Mouse (Mus musculus) hindbrain, embryonic 16.5 days (tissue): Measurements from ENCODE around the gene Fras1. TPM values are rescaled to one million over a fixed set of nuclear protein-coding genes. Genes with fewer than 3 reads are reported as not detected.

Source experiments
- ATAC-seq: fragments of 200-750 bp; cut with Nextera tagmentation; 2 replicates; pipeline ENCODE4 v1.8.0; 2017; ENCODE audit warnings: moderate TSS enrichment, moderate library complexity
- H3K27ac ChIP-seq: fragments of 300-500 bp; sonication (generic); 2 replicates; pipeline ENCODE4 v1.5.1; 2014; ENCODE audit warnings: low read depth, mild to moderate bottlenecking, control low read depth, low read length, moderate library complexity
- H3K27me3 ChIP-seq: fragments of 300-500 bp; sonication (generic); replicated peaks from 2 replicates; pipeline ENCODE4 v1.6.1; 2014; ENCODE audit warnings: low read length; ENCODE audit not compliant: control insufficient read depth, insufficient read depth
- H3K36me3 ChIP-seq: fragments of 300-500 bp; sonication (generic); 2 replicates; pipeline ENCODE4 v1.6.1; 2014; ENCODE audit warnings: mild to moderate bottlenecking, low read length, moderate library complexity, mixed read lengths; ENCODE audit not compliant: control insufficient read depth, insufficient read depth
- H3K4me1 ChIP-seq: fragments of 300-500 bp; sonication (generic); 2 replicates; pipeline ENCODE4 v1.6.1; 2014; ENCODE audit warnings: low read depth, low read length; ENCODE audit not compliant: control insufficient read depth, insufficient read depth
- H3K4me2 ChIP-seq: fragments of 300-500 bp; sonication (generic); 2 replicates; pipeline ENCODE4 v1.6.1; 2014; ENCODE audit warnings: mild to moderate bottlenecking, low read length, control low read depth, moderate library complexity
- H3K4me3 ChIP-seq: fragments of 300-500 bp; sonication (generic); 2 replicates; pipeline ENCODE4 v1.5.1; 2014; ENCODE audit warnings: mild to moderate bottlenecking, low read length, control low read depth, moderate library complexity
- H3K9ac ChIP-seq: fragments of 300-500 bp; sonication (generic); 2 replicates; pipeline ENCODE4 v1.6.1; 2014; ENCODE audit warnings: low read depth, mild to moderate bottlenecking, control low read depth, low read length, moderate library complexity
- H3K9me3 ChIP-seq: fragments of 300-500 bp; sonication (generic); 2 replicates; pipeline ENCODE4 v1.6.1; 2014; ENCODE audit warnings: mild to moderate bottlenecking, low read length, moderate library complexity; ENCODE audit not compliant: control insufficient read depth
- WGBS: fragments of 180-500 bp; shearing (Covaris S2); extraction: QIAGEN DNeasy Blood & Tissue Kit; methylation state at CpG from one replicate; pipeline ENCODE4 v1.1.7; 2014; 5-methylcytosine and 5-hydroxymethylcytosine counted together
- polyA plus RNA-seq: library from polyadenylated mRNA; unstranded; fragments of >200 nt; fragmentation: Nextera tagmentation; extraction: Ambion mirVana; gene quantifications from 2 replicates; pipeline ENCODE4 v1.2.1, GENCODE M21; 2015

Fras1 gene
- polyA plus RNA-seq, 1 experiment from 2014 or later: 6.4 TPM

DNA sequence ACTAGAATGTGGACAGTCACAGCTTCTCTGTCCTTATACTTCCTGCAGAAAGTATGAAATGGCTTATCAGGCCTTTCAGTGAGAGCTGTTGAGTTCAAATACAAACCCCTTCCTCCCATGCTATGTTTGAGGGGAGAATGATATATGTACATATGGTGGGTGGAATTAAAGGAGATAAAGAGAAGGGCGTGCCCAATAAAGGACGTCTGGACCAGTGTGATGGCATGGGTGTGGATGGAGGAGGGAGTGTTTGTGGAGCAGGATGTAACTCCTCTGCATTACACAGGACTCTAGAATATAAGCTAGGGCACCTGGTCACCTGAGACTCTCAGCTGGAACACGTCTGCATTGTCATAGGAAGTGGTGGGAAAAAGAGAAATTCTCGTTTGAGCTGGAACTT lies 85.8 kb downstream of the Fras1 start:
- H3K9ac ChIP-seq: no peak overlapping the region
- WGBS: 84% methylated on average over 4 of the region's 4 CpGs
- no peaks in the 10 kb centered on the region for H3K4me1 ChIP-seq
- no peak overlapping the region for H3K4me2 ChIP-seq
- no peaks in the 10 kb centered on the region for H3K27me3 ChIP-seq
- H3K9me3 ChIP-seq: no peaks in the 10 kb centered on the region
- H3K27ac ChIP-seq: no peak overlapping the region
- no peak overlapping the region for H3K4me3 ChIP-seq
- ATAC-seq: no peak
- H3K36me3 ChIP-seq: no peaks in the 10 kb centered on the region

DNA sequence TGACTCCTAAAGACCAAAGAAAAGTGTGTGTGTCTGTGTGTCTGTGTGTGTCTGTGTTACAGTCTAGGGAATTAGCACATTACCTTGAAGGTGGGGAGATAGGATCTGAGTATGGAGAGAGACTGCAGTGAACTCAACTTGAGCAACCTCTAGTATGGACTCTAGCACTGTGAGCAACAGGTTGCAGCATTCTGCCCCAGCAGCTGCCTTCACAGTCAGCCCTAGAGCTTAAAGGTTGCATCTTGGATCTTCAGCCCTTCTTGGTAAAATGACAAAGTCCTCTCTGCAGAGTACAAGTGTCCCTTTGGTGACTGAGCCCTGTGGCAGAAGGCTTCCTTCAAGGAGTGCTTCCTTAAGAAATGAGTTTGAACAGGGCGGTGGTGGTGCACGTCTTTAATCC lies 88.4 kb downstream of the Fras1 start:
- 92% methylated on average over 2 of the region's 2 CpGs for WGBS
- Histone ChIP-seq H3K27ac (no peak overlapping the region), H3K4me3 (no peak overlapping the region), H3K9me3 (no peaks in the 10 kb centered on the region), H3K9ac (no peak overlapping the region), H3K36me3 (no peaks in the 10 kb centered on the region), H3K4me1 (no peaks in the 10 kb centered on the region), H3K27me3 (no peaks in the 10 kb centered on the region), H3K4me2 (no peak overlapping the region)
- ATAC-seq: no peak

DNA sequence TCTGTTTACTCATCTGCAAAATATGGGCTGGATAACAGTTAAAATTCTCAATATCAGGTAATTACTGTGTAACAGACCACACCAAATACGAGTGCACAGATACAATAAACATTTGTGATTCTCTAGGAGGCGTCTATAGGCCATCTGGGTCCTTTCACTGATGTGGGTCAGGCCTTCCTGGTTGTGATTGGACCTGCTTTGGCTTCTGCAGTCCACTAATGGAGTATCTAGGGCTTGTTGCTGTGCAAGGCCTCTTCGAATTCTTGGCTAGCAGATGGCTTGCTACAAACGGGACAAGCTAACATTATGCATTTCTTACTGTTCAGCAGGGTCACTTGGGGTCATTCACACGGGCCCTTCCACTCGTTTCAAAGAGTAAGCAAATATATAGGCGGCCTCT lies 92.7 kb downstream of the Fras1 start:
- Histone ChIP-seq H3K36me3 (no peaks in the 10 kb centered on the region), H3K4me2 (no peak overlapping the region), H3K27ac (no peak overlapping the region), H3K27me3 (no peaks in the 10 kb centered on the region), H3K4me3 (no peak overlapping the region), H3K4me1 (no peaks in the 10 kb centered on the region), H3K9ac (no peak overlapping the region), H3K9me3 (no peaks in the 10 kb centered on the region)
- ATAC-seq: no peak
- WGBS: 55% methylated on average over 7 of the region's 7 CpGs

DNA sequence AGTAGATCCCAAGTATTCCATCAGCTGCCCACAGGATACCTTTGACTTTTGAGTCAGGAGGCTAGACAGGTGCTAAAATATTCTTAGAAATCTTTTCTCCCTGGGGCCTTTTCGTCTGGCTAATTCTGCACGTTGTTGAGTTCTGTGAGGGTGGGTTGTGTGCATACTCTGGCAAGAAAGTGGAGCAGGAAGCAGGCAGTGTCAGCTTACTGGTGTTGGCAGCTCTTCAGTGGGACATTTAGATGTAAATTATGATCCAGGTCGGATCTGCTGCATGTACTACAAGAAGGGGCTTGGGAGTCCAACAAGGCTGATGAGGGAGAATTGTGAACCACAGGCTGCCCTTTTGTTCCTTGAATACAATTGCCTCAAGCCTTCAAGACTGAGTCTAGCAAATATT lies 98.2 kb downstream of the Fras1 start:
- ATAC-seq: no peak
- H3K36me3 ChIP-seq: no peaks in the 10 kb centered on the region
- H3K9ac ChIP-seq: no peak overlapping the region
- no peaks in the 10 kb centered on the region for H3K4me1 ChIP-seq
- H3K9me3 ChIP-seq: no peaks in the 10 kb centered on the region
- H3K27ac ChIP-seq: no peak overlapping the region
- no peak overlapping the region for H3K4me2 ChIP-seq
- WGBS: 53% methylated on average over 3 of the region's 3 CpGs
- H3K27me3 ChIP-seq: no peaks in the 10 kb centered on the region
- H3K4me3 ChIP-seq: no peak overlapping the region

DNA sequence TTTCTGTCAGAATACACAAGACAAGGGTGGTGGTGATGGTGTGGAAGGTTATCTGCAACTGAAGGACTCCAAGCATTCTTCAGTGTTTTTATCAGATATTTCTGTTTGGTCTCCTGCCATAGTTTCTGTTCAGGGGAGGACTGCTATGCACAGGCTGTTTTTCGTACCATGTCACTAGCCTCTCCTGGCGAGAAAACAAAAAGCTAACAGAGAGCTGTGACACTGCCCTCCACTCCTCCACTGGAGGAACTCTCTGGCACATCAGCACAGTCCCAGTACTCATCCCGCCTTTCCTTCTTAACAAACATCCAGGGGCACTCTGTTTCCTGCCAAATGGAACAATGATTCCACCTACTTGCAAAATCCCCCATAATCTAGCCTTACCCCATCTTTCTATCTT lies 101.7 kb downstream of the Fras1 start:
- WGBS: 86% methylated on average over 3 of the region's 3 CpGs
- ATAC-seq: no peak
- H3K4me2 ChIP-seq: no peak overlapping the region

DNA sequence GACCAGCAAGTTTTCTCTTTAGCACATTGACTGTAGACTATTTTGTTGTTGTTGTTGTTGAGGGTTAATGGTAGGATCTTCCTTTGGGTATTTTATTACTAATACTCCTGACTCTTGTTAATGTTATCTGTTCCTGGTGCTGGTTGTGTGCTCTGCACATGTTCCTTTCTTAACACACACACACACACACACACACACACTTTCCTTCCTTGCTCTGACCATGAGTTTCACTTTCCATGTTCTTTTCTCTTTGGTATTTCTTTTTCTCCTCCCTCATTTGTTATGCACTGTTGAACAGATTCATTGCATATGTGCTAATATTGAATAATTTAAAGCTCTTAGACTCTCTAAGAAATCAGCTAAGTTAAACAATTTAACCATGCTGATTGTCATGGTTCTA lies 105.2 kb downstream of the Fras1 start:
- Histone ChIP-seq H3K27ac (no peak overlapping the region), H3K36me3 (no peaks in the 10 kb centered on the region), H3K4me1 (no peaks in the 10 kb centered on the region), H3K9me3 (no peaks in the 10 kb centered on the region), H3K9ac (no peak overlapping the region), H3K27me3 (no peaks in the 10 kb centered on the region), H3K4me2 (no peak overlapping the region), H3K4me3 (no peak overlapping the region)
- no peak for ATAC-seq

More for the DNA sequence above, 101.7 kb downstream of the Fras1 start:
- Histone ChIP-seq H3K9ac (no peak overlapping the region), H3K27ac (no peak overlapping the region), H3K4me3 (no peak overlapping the region), H3K9me3 (no peaks in the 10 kb centered on the region), H3K4me1 (no peaks in the 10 kb centered on the region), H3K27me3 (no peaks in the 10 kb centered on the region), H3K36me3 (no peaks in the 10 kb centered on the region)

DNA sequence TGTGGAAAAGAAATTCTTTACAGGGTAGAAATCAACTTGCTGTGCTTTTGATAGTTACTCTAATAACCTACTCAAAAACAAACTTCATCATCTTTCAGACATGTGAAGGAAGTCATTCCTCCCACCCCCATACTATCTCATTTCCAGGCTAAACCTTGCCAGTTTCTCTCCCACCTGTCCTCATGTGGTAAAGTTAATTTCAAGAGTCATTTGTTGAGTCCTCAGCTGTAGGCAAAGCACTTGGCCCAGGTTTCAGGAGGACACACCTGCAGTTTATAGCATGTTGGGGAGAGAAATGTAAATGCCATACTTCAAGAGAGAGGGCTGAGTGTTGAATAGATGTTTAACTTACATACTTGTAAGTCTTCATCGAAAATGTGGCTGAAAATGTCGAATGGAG lies 107.4 kb downstream of the Fras1 start:
- 98% methylated on average over 2 of the region's 2 CpGs for WGBS
- no peak for ATAC-seq
- no peaks in the 10 kb centered on the region for H3K9me3 ChIP-seq
- no peak overlapping the region for H3K4me3 ChIP-seq
- no peak overlapping the region for H3K27ac ChIP-seq
- no peak overlapping the region for H3K9ac ChIP-seq
- no peaks in the 10 kb centered on the region for H3K36me3 ChIP-seq
- no peaks in the 10 kb centered on the region for H3K27me3 ChIP-seq
- no peaks in the 10 kb centered on the region for H3K4me1 ChIP-seq
- H3K4me2 ChIP-seq: no peak overlapping the region

DNA sequence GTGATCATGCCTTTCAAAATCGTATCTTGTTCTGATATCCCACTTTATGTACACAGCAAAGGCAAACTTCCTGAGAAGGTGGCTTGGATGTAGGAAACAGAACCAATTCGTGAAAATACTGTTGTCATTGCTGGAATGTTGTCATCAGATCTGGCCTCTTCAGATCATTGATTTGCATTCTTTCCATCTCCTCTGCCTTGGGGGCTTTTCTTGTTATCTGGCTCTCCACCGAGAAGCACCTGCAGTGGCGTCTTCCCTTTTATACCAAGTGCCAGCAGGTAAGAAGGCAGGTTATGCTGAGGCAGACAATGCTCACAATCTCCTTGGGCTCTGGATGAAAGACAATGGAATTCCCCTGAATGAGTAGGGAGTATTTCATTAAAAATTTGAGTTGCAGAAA lies 108.3 kb downstream of the Fras1 start:
- H3K9me3 ChIP-seq: no peaks in the 10 kb centered on the region
- 81% methylated on average over 4 of the region's 4 CpGs for WGBS
- no peaks in the 10 kb centered on the region for H3K36me3 ChIP-seq
- H3K27me3 ChIP-seq: no peaks in the 10 kb centered on the region
- ATAC-seq: no peak
- H3K4me2 ChIP-seq: no peak overlapping the region
- no peak overlapping the region for H3K27ac ChIP-seq
- no peak overlapping the region for H3K9ac ChIP-seq
- H3K4me1 ChIP-seq: no peaks in the 10 kb centered on the region
- no peak overlapping the region for H3K4me3 ChIP-seq

DNA sequence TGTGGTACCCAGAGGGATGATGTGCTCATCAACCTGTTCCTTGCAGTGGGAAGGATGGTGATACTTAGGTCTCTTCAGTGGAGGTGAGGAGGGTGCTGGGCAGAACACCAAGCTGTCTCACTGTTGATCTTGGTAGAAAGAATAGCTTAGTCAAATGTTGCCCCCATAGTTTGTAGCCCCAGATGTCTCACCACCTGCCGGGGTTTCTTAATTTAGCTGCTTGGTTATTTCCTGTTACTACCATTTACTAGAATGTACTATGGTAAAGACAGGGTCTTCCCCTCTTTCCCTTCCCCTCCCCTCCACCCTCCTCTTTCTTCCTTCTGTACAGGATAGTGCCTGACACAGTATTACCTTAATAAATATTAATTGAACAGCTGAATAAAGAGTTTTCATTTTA lies 118.7 kb downstream of the Fras1 start:
- Histone ChIP-seq H3K4me3 (no peak overlapping the region), H3K9me3 (no peaks in the 10 kb centered on the region), H3K9ac (no peak overlapping the region), H3K27ac (no peak overlapping the region), H3K36me3 (no peaks in the 10 kb centered on the region), H3K4me2 (no peak overlapping the region), H3K27me3 (no peaks in the 10 kb centered on the region), H3K4me1 (no peaks in the 10 kb centered on the region)
- WGBS: 92% methylated on average over 1 of the region's 1 CpGs
- no peak for ATAC-seq
